Mouse (Mus musculus) heart, adult 11 months (tissue): ENCODE data around the gene Gm614.

Experiments used
- DNase-seq: peaks from one replicate; pipeline ENCODE4 v3.0.0; 2022

The Gm614 gene

DNA sequence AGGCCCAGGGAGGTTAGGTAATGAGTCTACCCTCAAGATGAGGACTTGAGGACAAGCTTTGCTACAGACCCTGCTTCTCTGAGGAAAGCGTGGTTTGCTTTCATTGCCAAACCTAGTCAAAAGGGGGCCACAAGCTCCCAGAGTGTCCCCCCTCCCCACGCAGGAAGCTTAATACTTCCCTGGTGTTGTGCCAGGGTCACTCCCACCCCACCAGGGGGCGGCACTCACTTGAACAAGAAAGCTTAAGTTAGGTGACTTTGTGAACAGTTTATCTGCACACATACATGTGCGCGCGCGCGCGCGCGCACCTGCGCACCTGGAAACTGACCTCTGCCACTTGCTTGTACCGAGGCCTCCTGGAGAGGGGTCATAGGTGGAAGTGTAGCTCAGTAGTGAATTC is 7.2 kb downstream of the Gm614 start:
- no peak for DNase-seq

DNA sequence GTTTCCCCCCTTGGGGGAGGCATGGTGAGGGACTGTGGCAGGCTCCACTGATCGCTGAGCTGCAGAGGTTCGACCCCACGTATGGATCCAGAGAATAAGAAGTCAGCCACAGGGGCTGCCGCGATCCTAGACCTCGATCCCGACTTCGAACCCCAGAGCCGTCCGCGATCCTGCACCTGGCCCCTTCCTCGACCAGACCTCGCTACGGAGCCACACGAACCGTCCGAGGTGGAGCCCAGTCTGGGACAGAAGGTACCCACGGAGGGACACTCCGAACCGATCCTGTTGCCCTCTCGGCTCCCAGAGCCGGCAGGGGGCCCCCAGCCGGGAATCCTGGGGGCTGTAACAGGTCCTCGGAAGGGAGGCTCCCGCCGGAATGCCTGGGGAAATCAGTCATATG is 9.1 kb downstream of the Gm614 start:
- peak; percentile 91 for DNase-seq

GRCm38 (mm10) chrX:101253952-101254729 is 9.7 kb downstream of the Gm614 start, which contains the start of gene Foxo4:
Gene Foxo4, plus strand, starts transcription at chrX:101254528.
- peak; percentile 99 for DNase-seq

DNA sequence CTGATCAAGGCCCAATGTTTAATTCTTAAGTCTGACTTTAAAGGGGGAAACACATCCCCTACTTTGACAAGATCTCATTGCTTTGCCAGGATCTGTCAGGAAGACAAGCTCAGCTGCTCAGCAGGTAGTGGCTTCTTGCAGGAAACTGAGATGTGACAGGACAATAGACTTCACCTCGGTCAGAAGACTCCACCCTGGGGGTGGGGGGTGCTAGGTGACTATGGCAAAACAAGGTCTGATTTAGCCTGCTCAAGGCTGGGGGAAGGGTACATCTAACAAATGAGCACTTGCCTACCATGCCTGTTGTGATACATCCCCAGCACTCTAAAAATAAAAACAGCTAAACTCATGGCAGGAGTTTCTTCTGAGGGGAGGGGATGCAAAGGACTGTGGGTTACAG is 18.8 kb downstream of the Gm614 start:
- DNase-seq: no peak

DNA sequence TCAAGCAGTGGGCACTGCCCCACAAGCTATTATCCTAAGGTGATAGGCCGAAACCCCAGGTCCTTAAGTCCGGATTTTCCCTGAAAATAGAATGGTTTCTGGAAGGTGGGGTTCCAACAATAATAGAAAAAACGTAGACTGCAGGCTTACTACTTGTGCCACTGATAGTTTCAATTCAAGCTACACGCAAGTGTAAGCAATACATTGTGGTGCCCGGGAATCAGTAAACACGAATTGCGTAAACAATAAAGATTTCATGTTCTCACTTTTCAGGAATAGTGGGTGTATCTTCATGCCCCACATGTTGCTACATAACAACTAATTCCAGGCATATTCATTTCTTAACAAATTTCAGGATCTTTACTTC is 41.0 kb downstream of the Gm614 start:
- no peak for DNase-seq

DNA sequence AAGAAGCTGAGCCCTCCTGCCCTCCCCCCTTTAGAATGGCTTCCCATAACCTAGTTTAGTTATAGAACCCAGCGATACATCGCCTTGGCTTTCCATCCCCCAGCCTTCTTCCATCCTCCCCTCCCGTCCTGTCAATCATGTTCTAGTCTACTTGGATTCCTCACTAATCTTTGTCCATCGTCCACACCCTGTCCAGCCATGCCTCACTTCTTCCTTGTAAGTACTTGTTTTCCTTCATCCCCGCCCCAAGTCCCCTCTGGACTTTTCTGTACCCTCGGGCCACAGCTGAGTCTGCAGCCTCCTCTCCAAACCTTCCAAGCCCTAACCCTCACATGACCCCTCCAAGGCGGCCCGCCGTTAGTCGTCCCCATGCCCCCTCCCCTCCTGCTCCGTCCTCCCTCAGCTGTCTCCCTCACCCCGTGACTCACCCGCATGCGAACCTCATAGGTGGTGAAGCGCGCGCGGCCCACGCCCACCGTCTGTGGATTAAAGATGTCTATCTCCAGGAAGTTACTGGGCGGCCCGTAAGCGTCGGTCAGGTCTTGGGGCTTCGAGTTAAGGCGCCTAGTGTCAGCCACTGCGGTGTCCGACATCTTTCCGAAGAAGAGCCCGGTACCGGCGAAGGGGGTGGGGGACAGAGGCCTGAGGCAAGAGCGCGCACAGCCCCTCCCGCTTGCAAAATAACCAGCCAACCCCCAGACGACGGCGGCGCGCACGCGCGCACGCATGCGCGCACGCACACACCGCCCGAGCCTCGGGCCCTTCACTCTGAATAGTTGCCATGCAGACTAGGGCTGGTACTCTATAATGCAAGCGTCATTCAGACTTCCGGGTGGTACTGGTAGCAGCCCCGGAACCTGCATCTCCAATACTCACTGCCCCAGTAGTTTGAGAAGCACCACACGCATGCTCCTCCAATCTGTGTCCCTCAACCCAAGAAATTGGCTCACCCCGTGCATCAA is 41.7 kb downstream of the Gm614 start, which contains the start of gene Snx12:
Gene Snx12 (minus strand): TSS at position 730 of the 962 bp plus-strand sequence.
- DNase-seq: peak; percentile 100
